Mouse (Mus musculus) lung, embryonic 15.5 days (tissue): ENCODE measurements around the gene Akt3. TPM values are rescaled to one million over a fixed set of nuclear protein-coding genes. Genes with fewer than 3 reads are reported as not detected.

Experiments used
- ATAC-seq: fragments of 200-750 bp; cut with Nextera tagmentation; 2 replicates; pipeline ENCODE4 v1.8.0; 2017; ENCODE audit warnings: moderate number of reproducible peaks, borderline replicate concordance; ENCODE audit not compliant: low FRiP score, low TSS enrichment; ENCODE audit errors: extremely low read depth
- H3K27ac ChIP-seq: fragments of 300-500 bp; sonication (generic); 2 replicates; pipeline ENCODE4 v1.5.1; 2015; ENCODE audit warnings: moderate library complexity, mild to moderate bottlenecking, inconsistent platforms
- H3K27me3 ChIP-seq: fragments of 300-500 bp; sonication (generic); 2 replicates; pipeline ENCODE4 v1.6.1; 2015; ENCODE audit warnings: inconsistent platforms
- H3K36me3 ChIP-seq: fragments of 300-500 bp; sonication (generic); 2 replicates; pipeline ENCODE4 v1.6.1; 2015; ENCODE audit warnings: inconsistent platforms
- H3K4me1 ChIP-seq: fragments of 300-500 bp; sonication (generic); 2 replicates; pipeline ENCODE4 v1.6.1; 2015; ENCODE audit warnings: inconsistent platforms
- H3K4me2 ChIP-seq: fragments of 300-500 bp; sonication (generic); 2 replicates; pipeline ENCODE4 v1.6.1; 2015; ENCODE audit warnings: inconsistent platforms, mild to moderate bottlenecking, moderate library complexity
- H3K4me3 ChIP-seq: fragments of 300-500 bp; sonication (generic); 2 replicates; pipeline ENCODE4 v1.5.1; 2015; ENCODE audit warnings: mild to moderate bottlenecking, inconsistent platforms
- H3K9ac ChIP-seq: fragments of 300-500 bp; sonication (generic); 2 replicates; pipeline ENCODE4 v1.6.1; 2015; ENCODE audit warnings: inconsistent platforms
- H3K9me3 ChIP-seq: fragments of 300-500 bp; sonication (generic); 2 replicates; pipeline ENCODE4 v1.6.1; 2016; ENCODE audit warnings: inconsistent platforms
- WGBS: fragments of 180-500 bp; shearing (Covaris S2); methylation state at CpG from one replicate; pipeline ENCODE4 v1.1.7; 2015; 5-methylcytosine and 5-hydroxymethylcytosine counted together
- polyA plus RNA-seq: library from polyadenylated mRNA; unstranded; fragments of >200 nt; fragmentation: Nextera tagmentation; extraction: Ambion mirVana; gene quantifications from 2 replicates; pipeline ENCODE4 v1.2.1, GENCODE M21; 2015

The Akt3 gene
- polyA plus RNA-seq, 1 experiment from 2014 or later: 5.3 TPM

- no peak overlapping the region for H3K9ac ChIP-seq
- no peaks in the 10 kb centered on the region for H3K9me3 ChIP-seq
- no peak overlapping the region for H3K4me3 ChIP-seq
- H3K4me1 ChIP-seq: no peaks in the 10 kb centered on the region
- H3K27ac ChIP-seq: no peak overlapping the region
- no peaks in the 10 kb centered on the region for H3K27me3 ChIP-seq
- no peaks in the 10 kb centered on the region for H3K36me3 ChIP-seq
- no peak overlapping the region for H3K4me2 ChIP-seq
- no peak for ATAC-seq
Measured at GRCm38 (mm10) chr1:177045885-177046284, 212.1 kb downstream of the Akt3 start.

- no peaks in the 10 kb centered on the region for H3K9me3 ChIP-seq
- H3K36me3 ChIP-seq: no peaks in the 10 kb centered on the region
- no peak overlapping the region for H3K4me3 ChIP-seq
- no peak overlapping the region for H3K4me2 ChIP-seq
- H3K27ac ChIP-seq: peak overlapping the region; percentile 53
- no peaks in the 10 kb centered on the region for H3K27me3 ChIP-seq
- WGBS: 41% methylated on average over 4 of the region's 4 CpGs
- H3K4me1 ChIP-seq: peaks cover 3% of the 10 kb centered on the region; the same call in 1 of the 2 replicates
- H3K9ac ChIP-seq: no peak overlapping the region
- ATAC-seq: 0 out of 2 replicates have a peak, but pooled peaks have one; percentile 20
Measured at GRCm38 (mm10) chr1:177040058-177040457, 217.9 kb downstream of the Akt3 start.

- 31% methylated on average over 6 of the region's 6 CpGs for WGBS
- Histone ChIP-seq H3K9ac (no peak overlapping the region), H3K4me1 (peaks cover 3% of the 10 kb centered on the region; the same call in 1 of the 2 replicates), H3K27ac (no peak overlapping the region), H3K4me3 (no peak overlapping the region), H3K27me3 (no peaks in the 10 kb centered on the region), H3K36me3 (no peaks in the 10 kb centered on the region), H3K9me3 (no peaks in the 10 kb centered on the region), H3K4me2 (no peak overlapping the region)
- peak; percentile 94 for ATAC-seq
Measured at GRCm38 (mm10) chr1:177039093-177039674, 218.8 kb downstream of the Akt3 start.

- H3K9me3 ChIP-seq: no peaks in the 10 kb centered on the region
- WGBS: 39% methylated on average over 2 of the region's 2 CpGs
- H3K4me3 ChIP-seq: no peak overlapping the region
- no peaks in the 10 kb centered on the region for H3K27me3 ChIP-seq
- no peak for ATAC-seq
- peaks cover 3% of the 10 kb centered on the region; the same call in 1 of the 2 replicates for H3K4me1 ChIP-seq
- no peak overlapping the region for H3K9ac ChIP-seq
- H3K27ac ChIP-seq: no peak overlapping the region
- H3K36me3 ChIP-seq: no peaks in the 10 kb centered on the region
- H3K4me2 ChIP-seq: no peak overlapping the region
Measured at GRCm38 (mm10) chr1:177038383-177038782, 219.6 kb downstream of the Akt3 start.

- ATAC-seq: no peak
- no peaks in the 10 kb centered on the region for H3K9me3 ChIP-seq
- H3K36me3 ChIP-seq: no peaks in the 10 kb centered on the region
- H3K4me2 ChIP-seq: no peak overlapping the region
- no peak overlapping the region for H3K4me3 ChIP-seq
- H3K27me3 ChIP-seq: no peaks in the 10 kb centered on the region
- no peak overlapping the region for H3K9ac ChIP-seq
- 86% methylated on average over 2 of the region's 2 CpGs for WGBS
- no peak overlapping the region for H3K27ac ChIP-seq
- H3K4me1 ChIP-seq: peaks cover 3% of the 10 kb centered on the region; the same call in 1 of the 2 replicates
Measured at GRCm38 (mm10) chr1:177035460-177035859, 222.5 kb downstream of the Akt3 start.

- H3K27me3 ChIP-seq: no peaks in the 10 kb centered on the region
- H3K4me2 ChIP-seq: no peak overlapping the region
- no peak overlapping the region for H3K4me3 ChIP-seq
- no peaks in the 10 kb centered on the region for H3K36me3 ChIP-seq
- 30% methylated on average over 1 of the region's 1 CpGs for WGBS
- H3K4me1 ChIP-seq: no peaks in the 10 kb centered on the region
- no peak overlapping the region for H3K27ac ChIP-seq
- no peak overlapping the region for H3K9ac ChIP-seq
- ATAC-seq: no peak
- H3K9me3 ChIP-seq: no peaks in the 10 kb centered on the region
Measured at GRCm38 (mm10) chr1:177032233-177032632, 225.8 kb downstream of the Akt3 start.

GRCm38 (mm10) chr1:177031196-177031595 is 226.8 kb downstream of the Akt3 start:
- H3K4me3 ChIP-seq: no peak overlapping the region
- 93% methylated on average over 1 of the region's 1 CpGs for WGBS
- ATAC-seq: no peak
- no peak overlapping the region for H3K4me2 ChIP-seq
- no peak overlapping the region for H3K27ac ChIP-seq
- H3K36me3 ChIP-seq: no peaks in the 10 kb centered on the region
- H3K9ac ChIP-seq: no peak overlapping the region
- H3K27me3 ChIP-seq: no peaks in the 10 kb centered on the region
- H3K9me3 ChIP-seq: no peaks in the 10 kb centered on the region
- H3K4me1 ChIP-seq: no peaks in the 10 kb centered on the region

- Histone ChIP-seq H3K9me3 (no peaks in the 10 kb centered on the region), H3K36me3 (no peaks in the 10 kb centered on the region), H3K4me1 (no peaks in the 10 kb centered on the region), H3K4me3 (no peak overlapping the region), H3K27ac (no peak overlapping the region), H3K9ac (no peak overlapping the region), H3K4me2 (no peak overlapping the region), H3K27me3 (no peaks in the 10 kb centered on the region)
- ATAC-seq: no peak
- WGBS: 84% methylated on average over 3 of the region's 3 CpGs
Measured at GRCm38 (mm10) chr1:177030669-177031068, 227.3 kb downstream of the Akt3 start.

- Histone ChIP-seq H3K9ac (no peak overlapping the region), H3K4me2 (no peak overlapping the region), H3K36me3 (0 out of 2 replicates have a peak, but pooled peaks cover 3% of the 10 kb centered on the region), H3K4me1 (no peaks in the 10 kb centered on the region), H3K27me3 (no peaks in the 10 kb centered on the region), H3K27ac (no peak overlapping the region), H3K4me3 (no peak overlapping the region), H3K9me3 (no peaks in the 10 kb centered on the region)
- ATAC-seq: no peak
- 60% methylated on average over 2 of the region's 2 CpGs for WGBS
Measured at GRCm38 (mm10) chr1:177029032-177029431, 229.0 kb downstream of the Akt3 start.

GRCm38 (mm10) chr1:177027706-177028105 is 230.3 kb downstream of the Akt3 start:
- H3K4me1 ChIP-seq: no peaks in the 10 kb centered on the region

GRCm38 (mm10) chr1:177022751-177023150 is 235.3 kb downstream of the Akt3 start:
- ATAC-seq: peak; percentile 52; the same call in 1 of the 2 replicates
- H3K9ac ChIP-seq: no peak overlapping the region
- 0 out of 2 replicates have a peak, but pooled peaks cover 3% of the 10 kb centered on the region for H3K36me3 ChIP-seq
- WGBS: 75% methylated on average over 3 of the region's 3 CpGs
- H3K9me3 ChIP-seq: no peaks in the 10 kb centered on the region
- no peak overlapping the region for H3K4me2 ChIP-seq
- H3K4me1 ChIP-seq: no peaks in the 10 kb centered on the region
- no peak overlapping the region for H3K4me3 ChIP-seq
- no peaks in the 10 kb centered on the region for H3K27me3 ChIP-seq
- H3K27ac ChIP-seq: no peak overlapping the region

More at GRCm38 (mm10) chr1:177027706-177028105, 230.3 kb downstream of the Akt3 start:
- Histone ChIP-seq H3K27ac (no peak overlapping the region), H3K9me3 (no peaks in the 10 kb centered on the region), H3K9ac (no peak overlapping the region), H3K36me3 (0 out of 2 replicates have a peak, but pooled peaks cover 3% of the 10 kb centered on the region), H3K27me3 (no peaks in the 10 kb centered on the region), H3K4me3 (no peak overlapping the region), H3K4me2 (no peak overlapping the region)
- 76% methylated on average over 3 of the region's 3 CpGs for WGBS
- no peak for ATAC-seq

GRCm38 (mm10) chr1:177019668-177020067 is 238.3 kb downstream of the Akt3 start:
- Histone ChIP-seq H3K4me2 (no peak overlapping the region), H3K9ac (no peak overlapping the region), H3K4me3 (no peak overlapping the region), H3K27me3 (no peaks in the 10 kb centered on the region), H3K4me1 (peaks cover 5% of the 10 kb centered on the region), H3K9me3 (no peaks in the 10 kb centered on the region), H3K36me3 (no peaks in the 10 kb centered on the region), H3K27ac (no peak overlapping the region)
- 89% methylated on average over 5 of the region's 5 CpGs for WGBS
- ATAC-seq: no peak
